16 mouse cellular contexts compared by ENCODE assay signal in genomic region chr16:15254669-15255068, GRCm38 (mm10).
"Had no signal": no experiment of that assay in that cellular context is flagged by ENCODE, and none has a peak within 500 bp of the region (broad histone marks: within the 10 kb centered on the region; RNA-seq: fewer than 3 reads in every experiment).

No protein-coding gene starts in this region.

- H3K9ac ChIP-seq: limb, embryonic 13.5 days; liver, embryonic 15.5 days; midbrain, embryonic 15.5 days; neural tube, embryonic 13.5 days had no signal

- H3K9me3 ChIP-seq: limb, embryonic 13.5 days; liver, embryonic 15.5 days; midbrain, embryonic 15.5 days; neural tube, embryonic 13.5 days had no signal

- H3K27me3 ChIP-seq: limb, embryonic 13.5 days; liver, embryonic 15.5 days; megakaryocyte, embryonic 14.5 days; midbrain, embryonic 15.5 days; neural tube, embryonic 13.5 days had no signal

- ATAC-seq: intestine, embryonic 16.5 days; midbrain, embryonic 15.5 days had no signal

- DNase-seq: kidney, postnatal 25 days; layer of hippocampus, adult 9-11 months; layer of hippocampus, postnatal 36 days; left cerebral cortex, postnatal 4 days; lung, adult 2 months; lung, postnatal 14 days; right cerebral cortex, postnatal 14 days; thymus, postnatal 36 days had no signal

- H3K27ac ChIP-seq: limb, embryonic 13.5 days; liver, embryonic 15.5 days; macrophage; midbrain, embryonic 15.5 days; neural tube, embryonic 13.5 days had no signal

- H3K4me3 ChIP-seq: limb, embryonic 13.5 days; liver, embryonic 15.5 days; megakaryocyte, embryonic 14.5 days; midbrain, embryonic 15.5 days; neural tube, embryonic 13.5 days had no signal

- H3K4me2 ChIP-seq: limb, embryonic 13.5 days; liver, embryonic 15.5 days; midbrain, embryonic 11.5 days; midbrain, embryonic 15.5 days; neural tube, embryonic 13.5 days had no signal

- H3K4me1 ChIP-seq: liver, embryonic 15.5 days; megakaryocyte, embryonic 14.5 days; midbrain, embryonic 15.5 days had no signal

- H3K36me3 ChIP-seq: limb, embryonic 13.5 days; liver, embryonic 15.5 days; midbrain, embryonic 15.5 days; neural tube, embryonic 13.5 days had no signal
